Mouse (Mus musculus): Measurements from ENCODE around the gene Gm49387. TPM values are rescaled to one million over a fixed set of nuclear protein-coding genes. Genes with fewer than 3 reads are reported as not detected.

Gm49387 gene
- polyA plus RNA-seq, 1 experiment, result not detected

GRCm38 (mm10) chr14:31565478-31566212 is 75.0 kb downstream of the Gm49387 start:
- Histone ChIP-seq H3K27me3 (ENCODE audit: control insufficient read depth, insufficient read depth, insufficient read length) (no peaks in the 10 kb centered on the region), H3K4me3 (no peak overlapping the region), H3K79me2 (ENCODE audit: control insufficient read depth, insufficient read depth) (no peaks in the 10 kb centered on the region), H3K4me2 (ENCODE audit: low read depth) (peak overlapping the region; percentile 47), H3ac (ENCODE audit: control insufficient read depth, insufficient read length) (no peak overlapping the region), H3K36me3 (ENCODE audit: control insufficient read depth, insufficient read depth) (no peaks in the 10 kb centered on the region)
- no peak for TF ChIP-seq MAX (IDR thresholded peaks at IDR 0.05; ENCODE audit: low read depth)
- no peak for TF ChIP-seq MYOG (IDR thresholded peaks at IDR 0.05; ENCODE audit: control insufficient read depth in 1 of 3, insufficient read depth in 1 of 3, insufficient read length in 2 of 3, low read depth in 2 of 3)
- no peak for TF ChIP-seq MYOD1 (IDR thresholded peaks at IDR 0.05; ENCODE audit: control insufficient read depth in 1 of 3, insufficient read length in 2 of 3, low read depth in 2 of 3)
- TF ChIP-seq CEBPB (IDR thresholded peaks at IDR 0.05; ENCODE audit: insufficient read depth, poor library complexity, severe bottlenecking), result no peak
- no peak for TF ChIP-seq POLR2A (IDR thresholded peaks at IDR 0.05; ENCODE audit: insufficient read length, low read depth)
- TF ChIP-seq E2F4 (IDR thresholded peaks at IDR 0.05; ENCODE audit: insufficient read depth), result no peak
- TF ChIP-seq TCF3 (IDR thresholded peaks at IDR 0.05; ENCODE audit: insufficient read length, low read depth), result no peak
- TF ChIP-seq SRF (IDR thresholded peaks at IDR 0.05; ENCODE audit: control insufficient read depth, insufficient read length, low read depth), result no peak
- TF ChIP-seq REST (IDR thresholded peaks at IDR 0.05; ENCODE audit: insufficient read depth, insufficient read length), result no peak
- TF ChIP-seq TCF12 (IDR thresholded peaks at IDR 0.05; ENCODE audit: insufficient read depth, poor library complexity, severe bottlenecking), result no peak
- TF ChIP-seq USF1 (IDR thresholded peaks at IDR 0.05; ENCODE audit: low read depth), result no peak
- no peak for TF ChIP-seq POLR2AphosphoS2 (IDR thresholded peaks at IDR 0.05; ENCODE audit: insufficient read length, low read depth)

GRCm38 (mm10) chr14:31564452-31565179 is 76.1 kb downstream of the Gm49387 start:
- TF ChIP-seq MYOD1 (IDR thresholded peaks at IDR 0.05; ENCODE audit: control insufficient read depth in 1 of 3, insufficient read length in 2 of 3, low read depth in 2 of 3) (peak; percentile 33 to 95 (median 91)), TCF3 (IDR thresholded peaks at IDR 0.05; ENCODE audit: insufficient read length, low read depth) (peak; percentile 60), USF1 (IDR thresholded peaks at IDR 0.05; ENCODE audit: low read depth) (no peak), TCF12 (IDR thresholded peaks at IDR 0.05; ENCODE audit: insufficient read depth, poor library complexity, severe bottlenecking) (peak; percentile 84), MYOG (IDR thresholded peaks at IDR 0.05; ENCODE audit: control insufficient read depth in 1 of 3, insufficient read depth in 1 of 3, insufficient read length in 2 of 3, low read depth in 2 of 3) (peak; percentile 74 to 97 (median 79)), MAX (IDR thresholded peaks at IDR 0.05; ENCODE audit: low read depth) (no peak), CEBPB (IDR thresholded peaks at IDR 0.05; ENCODE audit: insufficient read depth, poor library complexity, severe bottlenecking) (no peak), REST (IDR thresholded peaks at IDR 0.05; ENCODE audit: insufficient read depth, insufficient read length) (no peak)
- H3K4me2 ChIP-seq (ENCODE audit: low read depth), result peak overlapping the region; percentile 47

GRCm38 (mm10) chr14:31560886-31561285 is 79.8 kb downstream of the Gm49387 start:
- TF ChIP-seq E2F4 (IDR thresholded peaks at IDR 0.05; ENCODE audit: insufficient read depth) (no peak), CEBPB (IDR thresholded peaks at IDR 0.05; ENCODE audit: insufficient read depth, poor library complexity, severe bottlenecking) (no peak), MAX (IDR thresholded peaks at IDR 0.05; ENCODE audit: low read depth) (no peak), SRF (IDR thresholded peaks at IDR 0.05; ENCODE audit: control insufficient read depth, insufficient read length, low read depth) (no peak), MYOG (IDR thresholded peaks at IDR 0.05; ENCODE audit: control insufficient read depth in 1 of 3, insufficient read depth in 1 of 3, insufficient read length in 2 of 3, low read depth in 2 of 3) (peak in 1 of 3 experiments; percentile 71), MYOD1 (IDR thresholded peaks at IDR 0.05; ENCODE audit: control insufficient read depth in 1 of 3, insufficient read length in 2 of 3, low read depth in 2 of 3) (peak in 2 of 3 experiments; percentile 32 to 74), POLR2AphosphoS2 (IDR thresholded peaks at IDR 0.05; ENCODE audit: insufficient read length, low read depth) (no peak)
- no peak overlapping the region for H3ac ChIP-seq (ENCODE audit: control insufficient read depth, insufficient read length)
- no peak overlapping the region for H3K4me2 ChIP-seq (ENCODE audit: low read depth)
- H3K79me2 ChIP-seq (ENCODE audit: control insufficient read depth, insufficient read depth), result no peaks in the 10 kb centered on the region
- no peaks in the 10 kb centered on the region for H3K36me3 ChIP-seq (ENCODE audit: control insufficient read depth, insufficient read depth)
- no peaks in the 10 kb centered on the region for H3K27me3 ChIP-seq (ENCODE audit: control insufficient read depth, insufficient read depth, insufficient read length)
- no peak overlapping the region for H3K4me3 ChIP-seq

More at GRCm38 (mm10) chr14:31564452-31565179, 76.1 kb downstream of the Gm49387 start:
- no peaks in the 10 kb centered on the region for H3K36me3 ChIP-seq (ENCODE audit: control insufficient read depth, insufficient read depth)
- H3ac ChIP-seq (ENCODE audit: control insufficient read depth, insufficient read length), result no peak overlapping the region
- no peaks in the 10 kb centered on the region for H3K27me3 ChIP-seq (ENCODE audit: control insufficient read depth, insufficient read depth, insufficient read length)
- H3K4me3 ChIP-seq, result no peak overlapping the region
- no peaks in the 10 kb centered on the region for H3K79me2 ChIP-seq (ENCODE audit: control insufficient read depth, insufficient read depth)

- Histone ChIP-seq H3K4me3 (no peak overlapping the region), H3K79me2 (ENCODE audit: control insufficient read depth, insufficient read depth) (no peaks in the 10 kb centered on the region), H3ac (ENCODE audit: control insufficient read depth, insufficient read length) (no peak overlapping the region), H3K36me3 (ENCODE audit: control insufficient read depth, insufficient read depth) (no peaks in the 10 kb centered on the region), H3K4me2 (ENCODE audit: low read depth) (no peak overlapping the region), H3K27me3 (ENCODE audit: control insufficient read depth, insufficient read depth, insufficient read length) (no peaks in the 10 kb centered on the region)
- TF ChIP-seq MYOG (IDR thresholded peaks at IDR 0.05; ENCODE audit: control insufficient read depth in 1 of 3, insufficient read depth in 1 of 3, insufficient read length in 2 of 3, low read depth in 2 of 3), result peak in 1 of 3 experiments; percentile 41
- TF ChIP-seq MYOD1 (IDR thresholded peaks at IDR 0.05; ENCODE audit: control insufficient read depth in 1 of 3, insufficient read length in 2 of 3, low read depth in 2 of 3), result peak in 2 of 3 experiments; percentile 46 to 53
- TF ChIP-seq TCF3 (IDR thresholded peaks at IDR 0.05; ENCODE audit: insufficient read length, low read depth), result no peak
These were observed 81.5 kb downstream of the Gm49387 start for GRCm38 (mm10) chr14:31559216-31559615.

Data from myocyte (in vitro differentiated cells).